Mouse (Mus musculus) forebrain, embryonic 15.5 days (tissue): ENCODE measurements around the gene Ddrgk1. TPM values are rescaled to one million over a fixed set of nuclear protein-coding genes. Genes with fewer than 3 reads are reported as not detected.

Experiments
- ATAC-seq: fragments of 200-750 bp; cut with Nextera tagmentation; replicated peaks from 2 replicates; pipeline ENCODE4 v1.8.0; 2017; ENCODE audit warnings: mild to moderate bottlenecking, moderate TSS enrichment, moderate library complexity
- H3K27ac ChIP-seq: fragments of 300-500 bp; sonication (generic); replicated peaks from 2 replicates; pipeline ENCODE4 v1.5.1; 2015; ENCODE audit warnings: mild to moderate bottlenecking, inconsistent platforms
- H3K27me3 ChIP-seq: fragments of 300-500 bp; sonication (generic); 2 replicates; pipeline ENCODE4 v1.6.1; 2015; ENCODE audit warnings: inconsistent platforms
- H3K36me3 ChIP-seq: fragments of 300-500 bp; sonication (generic); 2 replicates; pipeline ENCODE4 v1.6.1; 2015; ENCODE audit warnings: mild to moderate bottlenecking, inconsistent platforms
- H3K4me1 ChIP-seq: fragments of 300-500 bp; sonication (generic); 2 replicates; pipeline ENCODE4 v1.6.1; 2015; ENCODE audit warnings: inconsistent platforms
- H3K4me2 ChIP-seq: fragments of 300-500 bp; sonication (generic); replicated peaks from 2 replicates; pipeline ENCODE4 v1.6.1; 2015; ENCODE audit warnings: mild to moderate bottlenecking, inconsistent platforms
- H3K4me3 ChIP-seq: fragments of 300-500 bp; sonication (generic); 2 replicates; pipeline ENCODE4 v1.5.1; 2015; ENCODE audit warnings: mild to moderate bottlenecking, inconsistent platforms
- H3K9ac ChIP-seq: fragments of 300-500 bp; sonication (generic); replicated peaks from 2 replicates; pipeline ENCODE4 v1.6.1; 2015; ENCODE audit warnings: mild to moderate bottlenecking, inconsistent platforms
- H3K9me3 ChIP-seq: fragments of 300-500 bp; sonication (generic); 2 replicates; pipeline ENCODE4 v1.6.1; 2016; ENCODE audit warnings: inconsistent platforms
- WGBS: fragments of 180-500 bp; shearing (Covaris S2); methylation state at CpG from one replicate; pipeline ENCODE4 v1.1.7; 2015; ENCODE audit warnings: mixed read lengths; 5-methylcytosine and 5-hydroxymethylcytosine counted together
- polyA plus RNA-seq: library from polyadenylated mRNA; unstranded; fragments of >200 nt; fragmentation: Nextera tagmentation; extraction: Ambion mirVana; gene quantifications from 2 replicates; pipeline ENCODE4 v1.2.1, GENCODE M21; 2015

Gene Ddrgk1
- polyA plus RNA-seq, 1 experiment from 2014 or later = 57.4 TPM

DNA sequence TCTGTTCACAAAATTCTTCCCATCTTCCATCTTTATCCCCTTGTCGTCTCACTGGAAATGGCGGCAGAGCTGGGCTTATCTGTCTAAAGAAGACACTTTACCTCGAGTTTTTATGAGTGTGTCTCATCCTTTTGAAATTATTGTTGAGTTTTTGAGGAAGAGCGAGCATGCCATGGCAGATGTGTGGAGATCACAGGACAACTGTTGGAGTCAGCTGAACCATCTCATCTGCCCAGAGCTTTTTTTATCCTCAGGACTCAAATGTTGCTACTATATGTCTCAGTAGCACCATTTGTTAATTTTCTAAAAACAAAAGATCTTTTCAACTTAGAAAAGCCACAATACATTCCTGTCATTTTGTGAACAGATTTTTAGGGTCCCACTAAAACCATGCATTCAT lies 19.3 kb downstream of the Ddrgk1 start:
- H3K27me3 ChIP-seq = no peaks in the 10 kb centered on the region
- no peak overlapping the region for H3K27ac ChIP-seq
- H3K9ac ChIP-seq = no peak overlapping the region
- no peak overlapping the region for H3K4me2 ChIP-seq
- peaks cover 14% of the 10 kb centered on the region for H3K4me1 ChIP-seq
- no peak overlapping the region for H3K4me3 ChIP-seq
- ATAC-seq = no peak
- H3K9me3 ChIP-seq = no peaks in the 10 kb centered on the region
- peaks cover 5% of the 10 kb centered on the region; the same call in 1 of the 2 replicates for H3K36me3 ChIP-seq
- WGBS = 85% methylated on average over 4 of the region's 4 CpGs

DNA sequence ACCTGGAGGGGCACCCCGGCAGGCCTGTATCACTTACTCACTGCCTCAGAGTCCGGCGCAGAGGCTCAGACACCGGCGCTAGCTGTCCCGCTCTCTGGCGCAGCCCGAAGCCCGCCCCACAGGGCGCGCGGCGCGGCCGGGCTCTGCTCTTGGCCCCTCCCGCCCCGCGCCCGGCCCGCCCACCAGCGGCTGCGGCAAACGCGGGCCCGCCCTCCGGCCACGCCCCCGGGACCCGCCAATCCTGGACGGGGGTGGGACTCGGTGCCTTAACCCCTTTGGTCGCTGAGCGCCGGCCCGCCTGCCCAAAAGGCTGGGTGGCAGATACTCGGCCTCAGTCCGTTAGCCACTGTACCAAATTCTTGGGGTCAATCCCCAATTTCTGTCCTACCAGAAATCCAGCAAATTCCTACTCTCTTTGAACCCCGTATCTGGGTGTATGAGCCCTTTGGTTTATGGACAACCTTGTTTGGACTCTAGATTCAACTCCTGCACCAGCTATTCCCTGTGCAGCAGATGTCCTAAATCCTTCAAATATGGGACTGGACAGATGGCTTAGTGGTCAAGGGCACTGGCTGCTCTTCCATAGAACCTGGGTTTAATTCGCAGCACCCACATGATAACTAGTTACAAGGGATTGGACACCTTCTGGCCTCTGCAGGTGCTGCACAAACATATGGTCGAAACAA lies 21.6 kb downstream of the Ddrgk1 start, which contains the start of gene Lzts3:
Gene Lzts3, minus strand, starts transcription at position 120 of the 686 bp plus-strand sequence.
- peak; percentile 93 for ATAC-seq
- 3% methylated on average over 39 of the region's 40 CpGs for WGBS
- no peaks in the 10 kb centered on the region for H3K36me3 ChIP-seq

DNA sequence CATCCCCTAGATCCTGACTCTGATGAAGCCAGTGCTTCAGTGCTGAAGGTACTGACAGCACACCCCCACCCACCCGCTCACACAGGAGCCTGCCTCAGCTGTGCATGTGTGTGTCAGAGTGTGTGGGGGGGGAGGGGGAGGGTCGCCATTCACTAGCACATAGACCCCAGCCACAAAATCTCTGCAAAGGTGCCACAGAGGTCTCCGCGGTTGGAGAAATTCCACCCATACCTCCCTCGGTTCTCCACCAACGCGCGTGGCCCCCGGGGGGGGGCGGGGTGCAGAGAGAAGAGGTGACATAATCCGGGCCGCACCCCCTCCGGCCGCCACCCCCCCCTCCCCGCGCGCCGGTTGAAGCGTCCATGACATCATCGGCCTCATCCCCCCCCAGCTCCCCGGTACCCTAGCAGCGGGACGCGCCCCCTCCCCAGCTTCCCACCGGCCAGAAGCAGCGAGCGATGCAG lies 22.2 kb downstream of the Ddrgk1 start:
- WGBS = 0% methylated on average over 21 of the region's 27 CpGs
- H3K9me3 ChIP-seq = no peaks in the 10 kb centered on the region
- peak overlapping the region; percentile 85 for H3K4me2 ChIP-seq
- H3K9ac ChIP-seq = peak overlapping the region; percentile 65
- H3K36me3 ChIP-seq = no peaks in the 10 kb centered on the region
- H3K4me3 ChIP-seq = peak overlapping the region; percentile 61
- peak overlapping the region; percentile 50; the same call in 1 of the 2 replicates for H3K27ac ChIP-seq
- H3K4me1 ChIP-seq = peaks cover 14% of the 10 kb centered on the region
- H3K27me3 ChIP-seq = 0 out of 2 replicates have a peak, but pooled peaks cover under 1% of the 10 kb centered on the region
- peak; percentile 81 for ATAC-seq

More for the DNA sequence above, 21.6 kb downstream of the Ddrgk1 start, which contains the start of gene Lzts3:
- peaks cover 14% of the 10 kb centered on the region for H3K4me1 ChIP-seq
- H3K9ac ChIP-seq = peak within 1 kb of the TSS; percentile 65
- no peaks in the 10 kb centered on the region for H3K27me3 ChIP-seq
- no peaks in the 10 kb centered on the region for H3K9me3 ChIP-seq
- H3K4me3 ChIP-seq = peak within 1 kb of the TSS; percentile 61
- peak within 1 kb of the TSS; percentile 85 for H3K4me2 ChIP-seq
- H3K27ac ChIP-seq = peak within 1 kb of the TSS; percentile 50; the same call in 1 of the 2 replicates

DNA sequence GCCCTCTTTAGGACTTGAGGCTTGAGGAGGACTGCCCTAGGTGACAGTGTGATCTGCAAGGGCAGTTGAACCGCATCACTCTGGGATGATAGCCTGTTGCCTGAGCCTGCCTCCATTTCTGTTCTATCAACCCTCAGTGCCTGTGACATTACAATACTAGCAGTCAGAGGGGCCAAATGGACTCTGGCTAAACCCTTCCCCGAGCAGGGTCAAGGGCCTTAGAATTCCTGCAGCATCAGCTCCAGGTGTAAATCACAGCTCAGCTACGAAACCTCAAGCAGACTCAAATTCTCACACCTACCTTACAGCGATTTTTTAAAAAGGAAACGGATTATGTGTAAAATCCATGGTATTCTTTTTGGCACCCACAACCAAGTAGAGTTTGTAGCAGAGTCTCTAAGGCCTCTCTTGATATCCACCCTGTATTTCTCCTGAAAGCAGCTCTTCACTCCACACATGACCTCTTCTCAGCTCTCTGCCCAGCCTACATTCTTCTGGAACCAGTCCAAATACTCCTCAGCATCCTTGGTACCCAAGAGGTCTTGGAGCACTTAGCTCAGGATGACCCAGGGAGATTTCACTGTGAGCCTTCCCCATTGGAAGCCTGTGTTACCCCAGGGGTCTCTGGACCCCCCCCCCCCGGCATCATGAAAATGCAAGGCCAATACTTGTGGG lies 23.0 kb downstream of the Ddrgk1 start:
- Histone ChIP-seq H3K4me1 (peaks cover 14% of the 10 kb centered on the region), H3K9me3 (no peaks in the 10 kb centered on the region), H3K27me3 (peaks cover 8% of the 10 kb centered on the region), H3K4me2 (peak overlapping the region; percentile 85), H3K9ac (peak overlapping the region; percentile 65; the same call in 1 of the 2 replicates), H3K36me3 (no peaks in the 10 kb centered on the region), H3K27ac (peak overlapping the region; percentile 11; the same call in 1 of the 2 replicates), H3K4me3 (peak overlapping the region; percentile 61)
- ATAC-seq = no peak
- 73% methylated on average over 6 of the region's 6 CpGs for WGBS

DNA sequence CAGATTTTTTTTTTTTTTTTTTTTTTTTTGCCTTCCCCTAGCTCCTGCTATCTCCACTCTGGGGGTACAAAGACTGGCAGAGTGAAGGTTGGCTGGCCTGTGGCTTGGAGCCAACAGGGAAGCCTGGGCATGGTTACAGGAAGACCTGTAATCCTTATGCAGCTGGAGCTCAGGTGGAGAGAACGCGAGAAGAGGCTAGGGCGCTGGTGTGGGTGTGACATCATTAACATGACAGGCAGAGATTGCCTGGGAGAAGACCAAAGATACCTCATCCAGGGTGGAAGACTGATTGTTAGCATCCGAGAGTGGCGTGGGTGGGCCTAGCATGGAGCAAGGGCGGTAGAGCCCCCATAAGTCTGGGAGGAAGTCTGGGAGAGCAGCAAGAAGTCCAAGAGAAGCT lies 25.2 kb downstream of the Ddrgk1 start:
- Histone ChIP-seq H3K4me2 (no peak overlapping the region), H3K4me3 (no peak overlapping the region), H3K4me1 (peaks cover 29% of the 10 kb centered on the region), H3K9me3 (no peaks in the 10 kb centered on the region), H3K27ac (no peak overlapping the region), H3K9ac (no peak overlapping the region), H3K36me3 (no peaks in the 10 kb centered on the region), H3K27me3 (peaks cover 30% of the 10 kb centered on the region)
- no peak for ATAC-seq
- 83% methylated on average over 6 of the region's 6 CpGs for WGBS

DNA sequence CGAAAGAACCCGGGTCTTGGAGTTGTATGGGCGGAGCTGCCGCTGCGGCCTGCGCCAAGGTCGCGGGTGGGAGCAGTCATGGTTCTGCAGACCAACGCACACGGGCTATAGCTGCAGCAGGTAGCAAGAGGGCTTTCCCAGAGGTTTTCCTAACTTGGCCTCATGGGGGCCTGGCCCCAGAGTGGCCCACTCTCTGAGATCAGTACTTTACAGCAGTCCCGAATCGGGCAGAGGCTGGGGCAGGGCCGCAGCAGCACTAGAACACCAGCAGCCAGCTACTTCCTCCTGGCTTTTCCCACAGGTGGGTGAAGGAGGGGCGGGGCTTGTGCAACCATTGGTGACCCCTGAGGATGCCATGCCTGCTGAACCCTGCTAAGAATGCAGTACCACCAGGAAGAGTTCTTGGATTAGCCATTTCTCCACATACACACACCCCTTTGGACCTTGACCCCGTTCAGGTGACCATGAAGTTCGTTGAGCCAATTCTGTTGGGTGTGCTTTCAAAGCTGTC lies 26.3 kb downstream of the Ddrgk1 start:
- 35% methylated on average over 16 of the region's 16 CpGs for WGBS
- Histone ChIP-seq H3K36me3 (no peaks in the 10 kb centered on the region), H3K4me2 (no peak overlapping the region), H3K4me3 (no peak overlapping the region), H3K9me3 (no peaks in the 10 kb centered on the region), H3K4me1 (peaks cover 32% of the 10 kb centered on the region), H3K27me3 (peaks cover 36% of the 10 kb centered on the region), H3K27ac (no peak overlapping the region), H3K9ac (no peak overlapping the region)
- ATAC-seq = no peak

DNA sequence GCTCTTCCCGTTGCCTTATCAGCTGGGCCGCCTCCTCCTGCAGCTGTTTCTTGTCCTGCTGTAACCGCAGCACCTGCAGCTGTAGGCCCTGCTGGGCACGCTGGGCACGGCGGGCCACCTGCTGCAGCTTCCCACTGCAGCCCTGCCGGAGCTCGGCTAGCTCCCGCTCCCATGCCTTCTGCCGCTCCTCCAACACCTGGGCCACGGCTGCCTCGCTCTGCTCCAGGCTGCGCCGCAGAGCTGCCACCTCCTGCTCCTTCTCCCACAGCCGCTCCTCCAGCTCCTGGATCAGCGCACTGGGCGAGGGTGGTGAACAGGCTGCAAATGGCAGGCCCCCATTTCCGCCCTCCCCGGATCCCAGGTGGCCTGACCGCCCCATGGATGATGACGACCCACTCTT lies 28.6 kb downstream of the Ddrgk1 start:
- no peak overlapping the region for H3K4me2 ChIP-seq
- 23% methylated on average over 21 of the region's 21 CpGs for WGBS
- peaks cover 19% of the 10 kb centered on the region for H3K4me1 ChIP-seq
- no peaks in the 10 kb centered on the region for H3K36me3 ChIP-seq
- no peak overlapping the region for H3K9ac ChIP-seq
- no peak overlapping the region for H3K27ac ChIP-seq
- no peak overlapping the region for H3K4me3 ChIP-seq
- peaks cover 36% of the 10 kb centered on the region for H3K27me3 ChIP-seq
- no peak for ATAC-seq
- H3K9me3 ChIP-seq = no peaks in the 10 kb centered on the region

DNA sequence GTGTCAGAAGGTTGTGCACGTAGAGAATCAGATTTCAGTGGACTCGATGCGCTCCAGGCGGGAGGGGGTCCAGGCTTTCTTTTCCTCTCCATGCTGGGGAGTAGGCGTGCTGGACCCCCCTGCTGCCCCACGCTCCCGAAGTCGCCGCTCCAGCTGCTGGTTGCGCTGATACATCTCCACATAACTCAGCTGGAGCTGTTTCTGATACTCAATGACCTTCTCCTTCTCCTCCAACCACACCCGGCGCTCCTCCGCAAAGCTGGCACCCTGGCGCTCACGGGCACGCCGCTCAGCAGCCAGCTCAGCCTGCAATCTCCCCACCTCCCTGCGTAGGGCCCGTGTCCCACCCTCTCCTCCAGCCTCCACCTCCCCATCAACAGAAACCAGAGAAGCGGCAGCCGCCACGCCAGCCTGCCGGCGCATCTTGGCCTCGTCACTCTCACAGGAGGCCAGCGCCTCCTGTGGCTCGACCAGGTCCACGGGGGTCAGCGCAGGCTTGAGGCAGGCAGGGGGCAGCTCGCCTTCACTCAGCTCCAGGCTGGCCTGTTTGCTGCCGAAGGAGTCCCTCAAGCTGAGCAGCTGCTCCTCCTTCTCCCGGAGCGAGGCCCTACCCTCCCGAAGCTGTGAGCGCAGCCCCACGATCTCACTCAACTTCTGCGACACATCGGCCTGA lies 29.6 kb downstream of the Ddrgk1 start:
- peak overlapping the region; percentile 42 for H3K4me2 ChIP-seq
- WGBS = 6% methylated on average over 37 of the region's 38 CpGs
- H3K4me1 ChIP-seq = peaks cover 19% of the 10 kb centered on the region
- H3K9ac ChIP-seq = peak overlapping the region; percentile 20; the same call in 1 of the 2 replicates
- H3K27ac ChIP-seq = no peak overlapping the region
- no peaks in the 10 kb centered on the region for H3K36me3 ChIP-seq
- H3K27me3 ChIP-seq = peaks cover 36% of the 10 kb centered on the region
- H3K4me3 ChIP-seq = peak overlapping the region; percentile 23
- H3K9me3 ChIP-seq = no peaks in the 10 kb centered on the region
- ATAC-seq = peak; percentile 20; the same call in 1 of the 2 replicates

DNA sequence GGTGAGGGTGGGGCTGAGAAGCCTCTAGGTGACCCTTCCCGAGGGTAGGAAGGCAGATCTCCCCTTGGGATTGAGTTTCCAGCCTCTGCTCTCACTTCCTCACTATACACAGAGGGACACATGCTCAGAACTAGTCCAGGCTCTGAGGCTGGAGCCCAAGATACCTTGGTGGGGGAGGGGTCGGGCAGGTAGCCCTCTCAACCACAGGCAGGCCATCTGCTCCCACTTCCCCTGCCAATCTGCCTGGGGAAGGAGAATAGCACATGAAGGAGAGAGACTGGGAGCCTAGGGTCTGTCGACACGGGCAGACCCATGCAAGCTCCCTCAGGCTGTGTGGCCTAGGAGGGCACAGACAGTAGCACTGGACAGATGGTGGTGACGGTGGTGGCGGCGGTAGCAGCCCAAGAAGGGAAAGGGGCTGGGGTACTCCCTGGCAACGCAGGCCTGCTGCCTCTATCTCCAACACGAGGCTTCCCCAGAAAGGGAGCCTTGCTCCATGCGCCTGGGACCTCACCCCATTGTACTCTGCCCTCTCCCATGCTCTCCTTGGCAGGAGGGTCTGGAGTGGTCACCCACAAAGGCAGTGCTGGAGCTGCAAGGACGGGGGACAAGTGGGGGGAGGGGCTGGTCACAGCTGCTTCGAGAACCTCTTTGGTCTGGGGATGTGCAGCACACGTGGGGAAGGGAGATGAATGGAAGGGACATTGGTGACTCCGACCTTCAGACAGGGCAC lies 30.3 kb downstream of the Ddrgk1 start:
- H3K27me3 ChIP-seq = peaks cover 36% of the 10 kb centered on the region
- no peak overlapping the region for H3K27ac ChIP-seq
- H3K36me3 ChIP-seq = no peaks in the 10 kb centered on the region
- H3K9me3 ChIP-seq = no peaks in the 10 kb centered on the region
- peak; percentile 13; the same call in 1 of the 2 replicates for ATAC-seq
- no peak overlapping the region for H3K9ac ChIP-seq
- H3K4me2 ChIP-seq = peak overlapping the region; percentile 42
- peaks cover 20% of the 10 kb centered on the region for H3K4me1 ChIP-seq
- peak overlapping the region; percentile 23; the same call in 1 of the 2 replicates for H3K4me3 ChIP-seq
- WGBS = 14% methylated on average over 12 of the region's 14 CpGs

DNA sequence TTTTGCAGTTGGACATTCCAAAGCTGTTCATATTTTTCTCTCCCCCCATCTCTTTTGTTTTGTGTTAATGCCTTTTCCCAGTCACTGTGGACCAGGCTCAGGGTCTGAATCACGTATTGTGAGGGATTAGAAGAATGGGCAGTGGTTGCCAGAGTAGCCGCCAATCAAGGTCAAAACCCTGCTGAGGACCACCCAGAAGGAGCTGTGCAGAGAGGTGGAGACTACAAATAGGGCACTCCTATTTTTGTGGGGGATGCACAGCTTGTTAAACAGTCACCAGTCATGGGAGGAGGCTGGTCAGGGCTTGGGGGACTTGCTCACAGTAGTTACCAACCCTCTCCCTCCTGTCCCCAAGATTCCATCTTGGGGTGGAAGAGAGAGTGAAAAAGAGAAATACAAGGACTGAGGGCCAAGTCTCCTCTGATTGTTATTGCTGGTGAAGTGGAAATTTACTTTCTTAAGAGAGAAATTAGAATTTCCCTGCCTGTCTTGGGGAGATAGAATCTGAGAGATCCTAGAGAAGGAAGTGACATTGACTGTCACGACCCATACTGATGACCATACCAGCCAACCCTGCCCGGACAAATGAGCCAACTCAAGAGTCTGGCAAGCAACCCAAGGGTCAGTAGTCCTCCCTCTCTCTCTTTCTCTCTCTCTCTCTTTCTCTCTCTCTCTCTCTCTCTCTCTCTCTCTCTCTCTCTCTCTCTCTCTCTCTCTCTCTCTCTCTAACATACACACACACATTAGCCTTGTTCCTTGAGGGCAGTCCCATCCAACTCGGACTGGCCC lies 31.4 kb downstream of the Ddrgk1 start:
- Histone ChIP-seq H3K4me2 (no peak overlapping the region), H3K36me3 (no peaks in the 10 kb centered on the region), H3K27ac (no peak overlapping the region), H3K9ac (no peak overlapping the region), H3K27me3 (peaks cover 36% of the 10 kb centered on the region), H3K9me3 (no peaks in the 10 kb centered on the region), H3K4me3 (no peak overlapping the region), H3K4me1 (peaks cover 30% of the 10 kb centered on the region)
- ATAC-seq = no peak
- WGBS = 37% methylated on average over 5 of the region's 5 CpGs
